Mouse (Mus musculus) cerebellum, adult 2 months (tissue): Measurements from ENCODE around the gene Dynlrb2. TPM values are rescaled to one million over a fixed set of nuclear protein-coding genes. Genes with fewer than 3 reads are reported as not detected.

Experiments
- DNase-seq, 2 experiments: peaks; one replicate each; pipeline ENCODE4 v3.0.0; 2021
- H3K27ac ChIP-seq: fragments of 200-500 bp; 2 replicates; pipeline ENCODE4 v1.5.1; 2012; ENCODE audit warnings: low read length, control low read depth, inconsistent platforms; ENCODE audit not compliant: insufficient read depth
- H3K27me3 ChIP-seq: fragments of 200-500 bp; 2 replicates; pipeline ENCODE4 v1.6.1; 2012; ENCODE audit warnings: inconsistent platforms, mild to moderate bottlenecking, low read length, moderate library complexity; ENCODE audit not compliant: control insufficient read depth, insufficient read depth
- H3K4me1 ChIP-seq: fragments of 200-500 bp; 2 replicates; pipeline ENCODE4 v1.6.1; 2011; ENCODE audit warnings: low read length; ENCODE audit not compliant: control insufficient read depth, insufficient read depth
- H3K4me3 ChIP-seq: fragments of 200-500 bp; replicated peaks from 2 replicates; pipeline ENCODE3; 2011; ENCODE audit warnings: mild to moderate bottlenecking, low read depth, low read length, control low read depth; ENCODE audit not compliant: insufficient read depth
- CTCF ChIP-seq: fragments of 200-500 bp; IDR thresholded peaks from 2 replicates; pipeline ENCODE4 v1.5.1; 2011; ENCODE audit warnings: low read depth, mild to moderate bottlenecking, control low read depth, low read length, moderate library complexity, borderline replicate concordance; ENCODE audit not compliant: insufficient read depth
- POLR2A ChIP-seq: fragments of 200-500 bp; IDR thresholded peaks from 2 replicates; pipeline ENCODE4 v1.6.1; 2011; ENCODE audit warnings: low read length, control low read depth, borderline replicate concordance; ENCODE audit not compliant: insufficient read depth
- WGBS: fragments of 180-500 bp; shearing (Covaris S2); methylation state at CpG from one replicate; pipeline ENCODE4 v1.1.7; 2018; 5-methylcytosine and 5-hydroxymethylcytosine counted together
- polyA plus RNA-seq: library from polyadenylated mRNA; depleted of rRNA; stranded (reverse); fragments of >200 nt; gene quantifications from 2 replicates; pipeline ENCODE4 v1.2.3, GENCODE M21; 2012

The Dynlrb2 gene
- polyA plus RNA-seq, 1 experiment: 5.5 TPM

GRCm38 (mm10) chr8:116484087-116484486, 20.7 kb upstream of the Dynlrb2 start:
- H3K4me1 ChIP-seq: no peaks in the 10 kb centered on the region
- DNase-seq: peak in 1 of 2 experiments; percentile 25
- no peak overlapping the region for H3K27ac ChIP-seq
- WGBS: 54% methylated on average over 2 of the region's 2 CpGs
- H3K4me3 ChIP-seq: no peak overlapping the region
- TF ChIP-seq POLR2A (no peak), CTCF (peak; percentile 41; the same call in 1 of the 2 replicates)
- no peaks in the 10 kb centered on the region for H3K27me3 ChIP-seq

- no peak overlapping the region for H3K27ac ChIP-seq
- no peak for DNase-seq
- WGBS: 80% methylated on average over 2 of the region's 2 CpGs
- no peaks in the 10 kb centered on the region for H3K27me3 ChIP-seq
- H3K4me1 ChIP-seq: no peaks in the 10 kb centered on the region
- no peak overlapping the region for H3K4me3 ChIP-seq
- TF ChIP-seq CTCF: no peak
- no peak for TF ChIP-seq POLR2A
These were observed 16.2 kb upstream of the Dynlrb2 start for GRCm38 (mm10) chr8:116488546-116488945.

- DNase-seq: no peak
- TF ChIP-seq POLR2A (no peak), CTCF (no peak)
- Histone ChIP-seq H3K4me3 (no peak overlapping the region), H3K4me1 (0 out of 2 replicates have a peak, but pooled peaks cover 3% of the 10 kb centered on the region), H3K27ac (no peak overlapping the region), H3K27me3 (no peaks in the 10 kb centered on the region)
- WGBS: 62% methylated on average over 7 of the region's 7 CpGs
These were observed 4.5 kb upstream of the Dynlrb2 start for GRCm38 (mm10) chr8:116500057-116500809.

GRCm38 (mm10) chr8:116508721-116509120, 3.9 kb downstream of the Dynlrb2 start:
- H3K27ac ChIP-seq: no peak overlapping the region
- peak; percentile 51 to 76 for DNase-seq
- H3K27me3 ChIP-seq: no peaks in the 10 kb centered on the region
- no peak overlapping the region for H3K4me3 ChIP-seq
- H3K4me1 ChIP-seq: peaks cover 8% of the 10 kb centered on the region
- TF ChIP-seq CTCF (no peak), POLR2A (no peak)
- 7% methylated on average over 5 of the region's 5 CpGs for WGBS

- H3K4me3 ChIP-seq: no peak overlapping the region
- no peaks in the 10 kb centered on the region for H3K27me3 ChIP-seq
- H3K4me1 ChIP-seq: peaks cover 6% of the 10 kb centered on the region
- no peak overlapping the region for H3K27ac ChIP-seq
- 89% methylated on average over 3 of the region's 3 CpGs for WGBS
- no peak for DNase-seq
- TF ChIP-seq CTCF (no peak), POLR2A (no peak)
These were observed 4.5 kb downstream of the Dynlrb2 start for GRCm38 (mm10) chr8:116509247-116509646.

GRCm38 (mm10) chr8:116519676-116520075, 14.9 kb downstream of the Dynlrb2 start:
- Histone ChIP-seq H3K27ac (peak overlapping the region; percentile 63; the same call in 1 of the 2 replicates), H3K4me1 (peaks cover 30% of the 10 kb centered on the region), H3K4me3 (no peak overlapping the region), H3K27me3 (no peaks in the 10 kb centered on the region)
- TF ChIP-seq CTCF: no peak
- no peak for TF ChIP-seq POLR2A
- peak; percentile 81 to 94 for DNase-seq
- 13% methylated on average over 5 of the region's 5 CpGs for WGBS

- DNase-seq: peak; percentile 37 to 54
- Histone ChIP-seq H3K4me3 (no peak overlapping the region), H3K4me1 (peaks cover 36% of the 10 kb centered on the region), H3K27me3 (no peaks in the 10 kb centered on the region), H3K27ac (no peak overlapping the region)
- TF ChIP-seq POLR2A: no peak
- no peak for TF ChIP-seq CTCF
- WGBS: 54% methylated on average over 4 of the region's 4 CpGs
These were observed 16.4 kb downstream of the Dynlrb2 start for GRCm38 (mm10) chr8:116521208-116521607.

- peak; percentile 38 to 42 for DNase-seq
- H3K27ac ChIP-seq: no peak overlapping the region
- WGBS: 39% methylated on average over 3 of the region's 3 CpGs
- TF ChIP-seq POLR2A (no peak), CTCF (no peak)
- peaks cover 36% of the 10 kb centered on the region for H3K4me1 ChIP-seq
- no peaks in the 10 kb centered on the region for H3K27me3 ChIP-seq
- H3K4me3 ChIP-seq: no peak overlapping the region
These were observed 16.9 kb downstream of the Dynlrb2 start for GRCm38 (mm10) chr8:116521641-116522040.
